Mouse (Mus musculus): ENCODE results near the gene Tcf3. TPM values are rescaled to one million over a fixed set of nuclear protein-coding genes. Genes with fewer than 3 reads are reported as not detected.

Gene Tcf3
- total and polyA plus RNA-seq, 3 experiments: 146 to 223 (median 207) TPM

GRCm38 (mm10) chr10:80464381-80465035 lies 31.1 kb upstream of the Tcf3 start:
- Histone ChIP-seq H3K27ac (ENCODE audit: insufficient read depth, low read depth) (no peak overlapping the region), H3K4me1 (ENCODE audit: control insufficient read depth in 1 of 2, insufficient read depth in 2 of 2) (peaks cover 6 to 12% of the 10 kb centered on the region in 2 experiments), H3K27me3 (replicated peaks) (peaks cover 54% of the 10 kb centered on the region), H3K79me2 (replicated peaks; ENCODE audit: control insufficient read depth, extremely low read depth, insufficient read depth, poor library complexity, severe bottlenecking) (no peaks in the 10 kb centered on the region), H3K36me3 (replicated peaks in 1 of 2; ENCODE audit: control insufficient read depth in 1 of 2, insufficient read depth in 1 of 2, low read length in 1 of 2) (no peaks in the 10 kb centered on the region), H3K4me3 (replicated peaks in 1 of 3; ENCODE audit: low read depth in 2 of 3, low read length in 2 of 3, poor library complexity in 1 of 3) (no peak overlapping the region), H3K9ac (ENCODE audit: insufficient read depth, low read depth) (no peak overlapping the region), H3K4me2 (ENCODE audit: insufficient read depth, low read depth, poor library complexity, severe bottlenecking) (no peak overlapping the region), H3K9me3 (replicated peaks; ENCODE audit: low read length) (peaks cover 6% of the 10 kb centered on the region)
- dilution Hi-C loops (cut with MboI; ENCODE audit: extremely low pct_ligation_motif_present, extremely low pct_unique_long_range_greater_than_20kb, low sequenced_read_pairs) (no loop called here), in situ Hi-C loops (cut with MboI; ENCODE audit: low pct_ligation_motif_present, low pct_unique_long_range_greater_than_20kb, low sequenced_read_pairs) (no loop called here)
- TF ChIP-seq ZNF384 (IDR thresholded peaks at IDR 0.05; ENCODE audit: low read depth, low read length) (no peak), MXI1 (IDR thresholded peaks at IDR 0.05; ENCODE audit: low read depth, low read length) (no peak), TCF12 (IDR thresholded peaks at IDR 0.05; ENCODE audit: low read depth, low read length) (no peak), POLR2A (IDR thresholded peaks at IDR 0.05; ENCODE audit: low read depth, low read length) (no peak), SMC3 (IDR thresholded peaks at IDR 0.05; ENCODE audit: low read depth, low read length) (no peak), SIN3A (IDR thresholded peaks at IDR 0.05; ENCODE audit: low read length) (no peak), ZKSCAN1 (IDR thresholded peaks at IDR 0.05; ENCODE audit: borderline replicate concordance, low read depth, low read length) (no peak), HCFC1 (IDR thresholded peaks at IDR 0.05; ENCODE audit: low read depth, low read length) (no peak), RAD21 (IDR thresholded peaks at IDR 0.05; ENCODE audit: low read depth, low read length) (no peak), RCOR1 (conservative IDR thresholded peaks at IDR 0.05; ENCODE audit: low read depth, low read length) (no peak), CHD1 (IDR thresholded peaks at IDR 0.05; ENCODE audit: low read depth, low read length) (no peak)
- DNase-seq (ENCODE audit: extremely low read depth): no peak

GRCm38 (mm10) chr10:80461346-80461745 lies 27.9 kb upstream of the Tcf3 start:
- Histone ChIP-seq H3K27ac (ENCODE audit: insufficient read depth, low read depth) (no peak overlapping the region), H3K4me2 (ENCODE audit: insufficient read depth, low read depth, poor library complexity, severe bottlenecking) (no peak overlapping the region), H3K27me3 (replicated peaks) (peaks cover 32% of the 10 kb centered on the region), H3K9me3 (replicated peaks; ENCODE audit: low read length) (peaks cover 6% of the 10 kb centered on the region), H3K79me2 (replicated peaks; ENCODE audit: control insufficient read depth, extremely low read depth, insufficient read depth, poor library complexity, severe bottlenecking) (no peaks in the 10 kb centered on the region), H3K4me1 (ENCODE audit: control insufficient read depth in 1 of 2, insufficient read depth in 2 of 2) (peaks cover 6 to 12% of the 10 kb centered on the region in 2 experiments), H3K4me3 (replicated peaks in 1 of 3; ENCODE audit: low read depth in 2 of 3, low read length in 2 of 3, poor library complexity in 1 of 3) (no peak overlapping the region), H3K9ac (ENCODE audit: insufficient read depth, low read depth) (no peak overlapping the region), H3K36me3 (replicated peaks in 1 of 2; ENCODE audit: control insufficient read depth in 1 of 2, insufficient read depth in 1 of 2, low read length in 1 of 2) (no peaks in the 10 kb centered on the region)
- in situ Hi-C loops (cut with MboI; ENCODE audit: low pct_ligation_motif_present, low pct_unique_long_range_greater_than_20kb, low sequenced_read_pairs): no loop called here
- TF ChIP-seq MAZ (IDR thresholded peaks at IDR 0.05; ENCODE audit: low read depth, low read length): no peak
- TF ChIP-seq ZC3H11A (IDR thresholded peaks at IDR 0.05; ENCODE audit: low read depth, low read length): no peak
- TF ChIP-seq KAT2A (IDR thresholded peaks at IDR 0.05; ENCODE audit: insufficient replicate concordance, low read length): no peak
- no peak for TF ChIP-seq CHD2 (IDR thresholded peaks at IDR 0.05; ENCODE audit: low read length)
- no peak for TF ChIP-seq TBP (conservative IDR thresholded peaks at IDR 0.05; ENCODE audit: low read depth, low read length)
- no peak for TF ChIP-seq UBTF (IDR thresholded peaks at IDR 0.05; ENCODE audit: low read depth, low read length)
- no peak for TF ChIP-seq JUND (conservative IDR thresholded peaks at IDR 0.05; ENCODE audit: low read depth, low read length)
- no peak for TF ChIP-seq CTCF (conservative IDR thresholded peaks at IDR 0.05 in 1 of 2, IDR thresholded peaks at IDR 0.05 in 1 of 2; ENCODE audit: low read depth in 2 of 2, low read length in 2 of 2)
- no peak for TF ChIP-seq HCFC1 (IDR thresholded peaks at IDR 0.05; ENCODE audit: low read depth, low read length)
- no peak for TF ChIP-seq NRF1 (IDR thresholded peaks at IDR 0.05; ENCODE audit: low read depth, low read length)
- DNase-seq (ENCODE audit: extremely low read depth): no peak
- dilution Hi-C loops (cut with MboI; ENCODE audit: extremely low pct_ligation_motif_present, extremely low pct_unique_long_range_greater_than_20kb, low sequenced_read_pairs): no loop called here

Data from CH12.LX (cell line).